Mouse (Mus musculus) CD4-positive, CD25-positive, alpha-beta regulatory T cell, adult 4 months (primary cell): ENCODE results near the gene Zc2hc1c. TPM values are rescaled to one million over a fixed set of nuclear protein-coding genes. Genes with fewer than 3 reads are reported as not detected.

Experiments used
- ATAC-seq: one replicate; pipeline ENCODE4 v1.8.0; 2017
- polyA plus RNA-seq, 2 experiments: library from polyadenylated mRNA; unstranded; fragments of 100-300 nt; shearing (Covaris generic); gene quantifications; one replicate each; pipeline ENCODE4 v1.2.1; 2017

Zc2hc1c gene
- polyA plus RNA-seq, 2 experiments from 2014 or later, result 0.39 to 0.65 TPM

DNA sequence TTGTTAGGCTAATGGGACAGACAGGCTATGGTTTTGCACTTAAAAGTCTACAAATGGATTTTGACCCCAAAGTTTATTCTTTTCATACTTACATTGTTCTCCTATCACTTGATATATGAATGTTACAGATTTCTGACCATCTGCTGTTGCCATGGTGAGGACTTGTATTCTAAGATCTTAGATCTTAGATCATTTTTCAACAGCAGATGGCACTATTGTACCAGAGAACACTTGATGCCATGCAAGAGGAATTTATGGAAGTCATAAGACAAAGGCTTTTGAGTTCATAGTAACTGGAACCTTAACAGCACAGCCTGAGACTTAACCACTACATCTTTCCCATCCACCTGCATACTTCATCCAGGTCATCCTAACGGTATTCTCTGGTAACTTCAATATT, 52.7 kb downstream of the Zc2hc1c start:
- ATAC-seq, result peak; percentile 35

- no peak for ATAC-seq
Measured at GRCm38 (mm10) chr12:85342310-85342709, 53.9 kb downstream of the Zc2hc1c start.

DNA sequence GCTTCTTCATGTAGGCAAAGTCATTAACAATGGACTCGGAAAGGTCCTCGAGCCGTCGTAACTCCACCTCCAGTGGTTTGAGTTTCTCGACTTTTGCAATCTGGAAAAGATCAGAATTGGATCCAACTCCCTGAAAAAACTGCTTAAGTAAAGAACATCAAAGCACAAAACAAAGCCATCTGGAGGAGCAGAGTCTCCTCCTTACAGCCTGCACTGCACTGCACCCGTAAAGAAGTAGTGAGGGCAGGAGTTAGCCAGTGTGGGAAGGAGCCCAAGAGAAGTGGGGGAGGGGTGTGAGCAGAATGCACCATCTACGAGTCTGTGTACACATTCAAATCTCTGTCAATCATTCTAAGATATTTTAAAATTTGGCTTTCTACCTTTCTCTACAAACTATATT, 55.9 kb downstream of the Zc2hc1c start:
- no peak for ATAC-seq

- no peak for ATAC-seq
Measured at GRCm38 (mm10) chr12:85345559-85345958, 57.2 kb downstream of the Zc2hc1c start.

GRCm38 (mm10) chr12:85346374-85346773, 58.0 kb downstream of the Zc2hc1c start:
- ATAC-seq, result peak; percentile 92

GRCm38 (mm10) chr12:85347196-85347595, 58.8 kb downstream of the Zc2hc1c start:
- no peak for ATAC-seq

GRCm38 (mm10) chr12:85348338-85348737, 59.9 kb downstream of the Zc2hc1c start:
- no peak for ATAC-seq

Other genes with a start within 250 kb of the Zc2hc1c start
- gene Prox2, start 177.8 kb upstream of the Zc2hc1c start, polyA plus RNA-seq, result 1 to 10 TPM; 3.4 to 5.5 TPM
- 10 to 100 TPM; 57.2 to 73.7 TPM for gene Dlst, start 177.8 kb upstream of the Zc2hc1c start, polyA plus RNA-seq
- under 1 TPM; 0.28 to 0.43 TPM for gene Rps6kl1, start 137.3 kb upstream of the Zc2hc1c start, polyA plus RNA-seq
- not detected for gene Pgf, start 110.8 kb upstream of the Zc2hc1c start, polyA plus RNA-seq
- gene Eif2b2, start 69.1 kb upstream of the Zc2hc1c start, polyA plus RNA-seq, result 10 to 100 TPM; 67.3 to 94.7 TPM
- 10 to 100 TPM; 11.9 to 17.2 TPM for gene Mlh3, start 18.0 kb upstream of the Zc2hc1c start, polyA plus RNA-seq
- gene Acyp1, start 153 bp upstream of the Zc2hc1c start, polyA plus RNA-seq, result 10 to 100 TPM; 55.7 to 59.0 TPM
- 10 to 100 TPM; 11.2 to 13.9 TPM for gene Nek9, start 50.8 kb downstream of the Zc2hc1c start, polyA plus RNA-seq
- 100 to 1,000 TPM; 211 to 243 TPM for gene Tmed10, start 86.3 kb downstream of the Zc2hc1c start, polyA plus RNA-seq
- 10 to 100 TPM; 11.3 to 39.0 TPM for gene Fos, start 185.3 kb downstream of the Zc2hc1c start, polyA plus RNA-seq